Mouse (Mus musculus): ENCODE results near the gene Pjvk.

DNA sequence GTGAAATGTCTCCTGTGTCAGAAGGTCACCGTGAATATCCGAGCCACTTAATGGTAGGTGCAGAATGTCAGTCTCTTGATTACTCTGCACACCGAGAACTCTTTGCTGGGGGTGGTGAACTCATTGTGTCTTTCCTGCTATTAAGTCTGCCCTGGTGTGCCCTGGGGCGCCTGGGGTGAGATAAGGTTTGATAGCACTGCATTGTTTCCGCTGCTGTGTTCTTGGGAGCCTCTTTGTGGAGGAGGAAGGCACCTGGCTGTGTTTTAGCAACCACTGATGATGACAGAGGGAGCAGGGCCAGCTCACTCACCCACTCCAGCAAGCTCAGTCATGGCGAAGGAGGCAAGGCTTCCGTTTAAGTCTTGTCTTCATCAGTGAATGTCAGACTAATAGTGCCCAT, 39.9 kb downstream of the Pjvk start:
- TF ChIP-seq POLR2A (IDR thresholded peaks at IDR 0.05; ENCODE audit: insufficient read depth, low read depth, low read length): no peak
- no peak for TF ChIP-seq CTCF (IDR thresholded peaks at IDR 0.05)
- TF ChIP-seq EP300 (IDR thresholded peaks at IDR 0.05; ENCODE audit: insufficient read depth, low read depth, low read length): no peak
